Mouse (Mus musculus) testis, adult 2 months (tissue): Measurements from ENCODE around the gene Gm29666. TPM values are rescaled to one million over a fixed set of nuclear protein-coding genes. Genes with fewer than 3 reads are reported as not detected.

Experiments
- H3K27ac ChIP-seq: fragments of 200-500 bp; 2 replicates; pipeline ENCODE4 v1.5.1; 2012; ENCODE audit warnings: low read depth, low read length; ENCODE audit not compliant: control insufficient read depth, insufficient read depth
- H3K27me3 ChIP-seq: fragments of 200-500 bp; 2 replicates; pipeline ENCODE4 v1.6.1; 2012; ENCODE audit warnings: mild to moderate bottlenecking, low read length, moderate library complexity; ENCODE audit not compliant: control insufficient read depth, insufficient read depth
- H3K36me3 ChIP-seq: fragments of 200-500 bp; 2 replicates; pipeline ENCODE4 v1.6.1; 2012; ENCODE audit warnings: mild to moderate bottlenecking, low read length; ENCODE audit not compliant: control insufficient read depth, insufficient read depth
- H3K4me1 ChIP-seq: fragments of 200-500 bp; 2 replicates; pipeline ENCODE4 v1.6.1; 2012; ENCODE audit warnings: low read length; ENCODE audit not compliant: control insufficient read depth, insufficient read depth
- H3K4me3 ChIP-seq: fragments of 200-500 bp; 2 replicates; pipeline ENCODE4 v1.5.1; 2012; ENCODE audit warnings: low read depth, mild to moderate bottlenecking, low read length, moderate library complexity, mixed read lengths; ENCODE audit not compliant: control insufficient read depth
- CTCF ChIP-seq: fragments of 200-500 bp; IDR thresholded peaks from 2 replicates; pipeline ENCODE4 v1.5.1; 2012; ENCODE audit warnings: low read depth, mild to moderate bottlenecking, inconsistent platforms, low read length, moderate library complexity; ENCODE audit not compliant: control insufficient read depth, insufficient read depth, insufficient replicate concordance
- POLR2A ChIP-seq: fragments of 200-500 bp; IDR thresholded peaks from 2 replicates; pipeline ENCODE4 v1.6.1; 2012; ENCODE audit warnings: low read depth, mild to moderate bottlenecking, inconsistent platforms, low read length, moderate library complexity; ENCODE audit not compliant: control insufficient read depth
- polyA plus RNA-seq: library from polyadenylated mRNA; depleted of rRNA; stranded (reverse); fragments of >200 nt; gene quantifications from 2 replicates; pipeline ENCODE4 v1.2.3, GENCODE M21; 2012

Gene Gm29666
- polyA plus RNA-seq, 1 experiment, result 1.0 TPM

- Histone ChIP-seq H3K27me3 (no peaks in the 10 kb centered on the region), H3K4me3 (no peak overlapping the region), H3K27ac (no peak overlapping the region), H3K4me1 (no peaks in the 10 kb centered on the region), H3K36me3 (peaks cover 9% of the 10 kb centered on the region)
- TF ChIP-seq CTCF (no peak), POLR2A (no peak)
Measured at GRCm38 (mm10) chr15:84940102-84940501, 20.3 kb upstream of the Gm29666 start.

- Histone ChIP-seq H3K4me1 (no peaks in the 10 kb centered on the region), H3K36me3 (peaks cover 12% of the 10 kb centered on the region), H3K4me3 (no peak overlapping the region), H3K27ac (no peak overlapping the region), H3K27me3 (no peaks in the 10 kb centered on the region)
- no peak for TF ChIP-seq CTCF
Measured at GRCm38 (mm10) chr15:84934901-84935300, 15.1 kb upstream of the Gm29666 start.

- Histone ChIP-seq H3K4me1 (no peaks in the 10 kb centered on the region), H3K4me3 (no peak overlapping the region), H3K27me3 (no peaks in the 10 kb centered on the region), H3K36me3 (peaks cover 11% of the 10 kb centered on the region), H3K27ac (no peak overlapping the region)
- TF ChIP-seq CTCF (no peak), POLR2A (no peak)
Measured at GRCm38 (mm10) chr15:84932351-84932750, 12.5 kb upstream of the Gm29666 start.

GRCm38 (mm10) chr15:84925495-84926018 lies 5.7 kb upstream of the Gm29666 start:
- TF ChIP-seq CTCF, result no peak
- no peak for TF ChIP-seq POLR2A
- H3K36me3 ChIP-seq, result peaks cover 4% of the 10 kb centered on the region
- no peaks in the 10 kb centered on the region; the same call in 1 of the 2 replicates for H3K4me1 ChIP-seq
- H3K4me3 ChIP-seq, result peak overlapping the region; percentile 13; the same call in 1 of the 2 replicates
- H3K27ac ChIP-seq, result peak overlapping the region; percentile 25; the same call in 1 of the 2 replicates
- no peaks in the 10 kb centered on the region for H3K27me3 ChIP-seq

- TF ChIP-seq CTCF (no peak), POLR2A (no peak)
- Histone ChIP-seq H3K27me3 (no peaks in the 10 kb centered on the region), H3K27ac (peak overlapping the region; percentile 45; the same call in 1 of the 2 replicates), H3K4me3 (peak overlapping the region; percentile 81), H3K36me3 (peaks cover 4% of the 10 kb centered on the region), H3K4me1 (no peaks in the 10 kb centered on the region; the same call in 1 of the 2 replicates)
Measured at GRCm38 (mm10) chr15:84924781-84925315, 5.0 kb upstream of the Gm29666 start.

GRCm38 (mm10) chr15:84923508-84924181 lies 3.8 kb upstream of the Gm29666 start:
- peak overlapping the region; percentile 97 for H3K4me3 ChIP-seq
- no peaks in the 10 kb centered on the region; the same call in 1 of the 2 replicates for H3K4me1 ChIP-seq
- peaks cover 3% of the 10 kb centered on the region for H3K36me3 ChIP-seq
- TF ChIP-seq POLR2A (no peak), CTCF (no peak)
- H3K27me3 ChIP-seq, result no peaks in the 10 kb centered on the region
- peak overlapping the region; percentile 90 for H3K27ac ChIP-seq

- peak; percentile 83 for TF ChIP-seq POLR2A
- TF ChIP-seq CTCF, result 0 out of 2 replicates have a peak, but pooled peaks have one; percentile 1
- no peaks in the 10 kb centered on the region; the same call in 1 of the 2 replicates for H3K4me1 ChIP-seq
- H3K4me3 ChIP-seq, result peak within 1 kb of the TSS; percentile 97
- H3K27me3 ChIP-seq, result no peaks in the 10 kb centered on the region
- H3K27ac ChIP-seq, result peak within 1 kb of the TSS; percentile 94
- H3K36me3 ChIP-seq, result peaks cover 1% of the 10 kb centered on the region
Measured at GRCm38 (mm10) chr15:84922884-84923507, 3.2 kb upstream of the Gm29666 start, which contains the start of gene Nup50. TSS of gene Nup50 (plus strand) at chr15:84923411.
